Comparison of ENCODE assay signal across 38 mouse cellular contexts in genomic region chr1:131583598-131583997, GRCm38 (mm10). TPM values are rescaled to one million over a fixed set of nuclear protein-coding genes. Genes with fewer than 3 reads are reported as not detected.
"Had no signal": no experiment of that assay in that cellular context is flagged by ENCODE, and none has a peak within 500 bp of the region (broad histone marks: within the 10 kb centered on the region; RNA-seq: fewer than 3 reads in every experiment).

No protein-coding gene starts in this region.

- H3K4me1 ChIP-seq: intestine, embryonic 15.5 days; kidney, embryonic 15.5 days; liver, embryonic 12.5 days had no signal

- H3K36me3 ChIP-seq: heart, embryonic 13.5 days; heart, embryonic 15.5 days; hindbrain, embryonic 13.5 days; hindbrain, embryonic 15.5 days; intestine, embryonic 15.5 days; kidney, embryonic 15.5 days; limb, embryonic 13.5 days; limb, embryonic 15.5 days; liver, embryonic 12.5 days had no signal

- H3K4me3 ChIP-seq: gastrocnemius, adult 2 months; heart, adult 2 months; heart, embryonic 13.5 days; heart, embryonic 15.5 days; hindbrain, embryonic 13.5 days; hindbrain, embryonic 15.5 days; intestine, embryonic 15.5 days; kidney, embryonic 15.5 days; limb, embryonic 13.5 days; limb, embryonic 15.5 days; liver, embryonic 12.5 days had no signal

- H3K9me3 ChIP-seq: heart, embryonic 13.5 days; heart, embryonic 15.5 days; hindbrain, embryonic 13.5 days; hindbrain, embryonic 15.5 days; intestine, embryonic 15.5 days; kidney, embryonic 15.5 days; limb, embryonic 13.5 days; limb, embryonic 15.5 days; liver, embryonic 12.5 days had no signal

- DNase-seq: gastrocnemius, adult 2 months; gastrocnemius, postnatal 10 days; gastrocnemius, postnatal 25 days; heart, adult 11 months; heart, adult 2 months; heart, postnatal 14 days; heart, postnatal 36 days; kidney, adult 18-20 months; kidney, adult 8-10 months; kidney, postnatal 14 days; kidney, postnatal 36 days; layer of hippocampus, adult 9-11 months; layer of hippocampus, postnatal 36 days; left cerebral cortex, postnatal 4 days had no signal

- H3K27me3 ChIP-seq: heart, embryonic 13.5 days; heart, embryonic 15.5 days; hindbrain, embryonic 13.5 days; hindbrain, embryonic 15.5 days; intestine, embryonic 15.5 days; kidney, embryonic 15.5 days; limb, embryonic 13.5 days; limb, embryonic 15.5 days; liver, embryonic 12.5 days had no signal

- H3K27ac ChIP-seq: gastrocnemius, adult 2 months; heart, adult 2 months; heart, embryonic 13.5 days; heart, embryonic 15.5 days; hindbrain, embryonic 13.5 days; hindbrain, embryonic 15.5 days; intestine, embryonic 15.5 days; kidney, embryonic 15.5 days; kidney, postnatal 0 days; limb, embryonic 13.5 days; limb, embryonic 15.5 days; liver, embryonic 12.5 days; liver, embryonic 14.5 days had no signal

- ATAC-seq: inflammation-experienced regulatory T-cells, adult 6 months; intestine, embryonic 15.5 days; intestine, postnatal 0 days; liver, embryonic 12.5 days had no signal

- H3K4me2 ChIP-seq: heart, embryonic 11.5 days; heart, embryonic 13.5 days; heart, embryonic 15.5 days; hindbrain, embryonic 13.5 days; hindbrain, embryonic 15.5 days; intestine, embryonic 15.5 days; kidney, embryonic 15.5 days; limb, embryonic 13.5 days; limb, embryonic 15.5 days; liver, embryonic 12.5 days had no signal

- H3K9ac ChIP-seq: heart, embryonic 13.5 days; heart, embryonic 15.5 days; hindbrain, embryonic 13.5 days; hindbrain, embryonic 15.5 days; intestine, embryonic 15.5 days; kidney, embryonic 15.5 days; limb, embryonic 13.5 days; limb, embryonic 15.5 days; liver, embryonic 12.5 days; liver, embryonic 14.5 days had no signal

RNA-seq across cellular contexts. Expression of gene Avpr1b, which starts 15.4 kb away (rescaled TPM):
- total RNA-seq: gastrocnemius, adult 2 months; gastrocnemius, postnatal 10 days; gastrocnemius, postnatal 25 days; heart, adult 2 months; heart, postnatal 14 days; heart, postnatal 36 days; hematopoietic stem cell, adult 5-6 weeks; left cerebral cortex, adult 18-20 months; left cerebral cortex, postnatal 25 days; left cerebral cortex, postnatal 4 days; liver, adult 2 months had no signal
- polyA plus RNA-seq: gonadal fat pad, adult 2 months; heart, adult 2 months; heart, embryonic 11.5 days; heart, embryonic 13.5 days; heart, embryonic 15.5 days; heart, postnatal 0 days; hindbrain, embryonic 11.5 days; hindbrain, embryonic 13.5 days; hindbrain, embryonic 15.5 days; inflammation-experienced regulatory T-cells, adult 6 months; intestine, embryonic 15.5 days; intestine, postnatal 0 days; kidney, embryonic 15.5 days; kidney, postnatal 0 days; limb, embryonic 11.5 days; limb, embryonic 13.5 days; limb, embryonic 15.5 days; liver, adult 2 months; liver, embryonic 12.5 days; liver, embryonic 14.5 days; liver, embryonic 16.5 days had no signal

RNA-seq across cellular contexts. Expression of gene Ctse, which starts 54.5 kb away (rescaled TPM):
- total RNA-seq: layer of hippocampus, postnatal 14 days; layer of hippocampus, postnatal 36 days; left cerebral cortex, postnatal 25 days; liver, adult 2 months had no signal
- polyA plus RNA-seq: hindbrain, embryonic 13.5 days; hindbrain, embryonic 15.5 days had no signal
